Mouse (Mus musculus) cerebellum, adult 2 months (tissue): ENCODE measurements around the gene Tpt1.
"Not testable (repeated sequence)": the region's sequence is repeated elsewhere in the genome, so short reads cannot be mapped to it uniquely, and the experiment has no call there.

Source experiments
- CTCF ChIP-seq: fragments of 200-500 bp; IDR thresholded peaks from 2 replicates; pipeline ENCODE4 v1.5.1; 2011; ENCODE audit warnings: low read depth, mild to moderate bottlenecking, control low read depth, low read length, moderate library complexity, borderline replicate concordance; ENCODE audit not compliant: insufficient read depth
- POLR2A ChIP-seq: fragments of 200-500 bp; IDR thresholded peaks from 2 replicates; pipeline ENCODE4 v1.6.1; 2011; ENCODE audit warnings: low read length, control low read depth, borderline replicate concordance; ENCODE audit not compliant: insufficient read depth

GRCm38 (mm10) chr14:75868028-75868427, 23.1 kb downstream of the Tpt1 start:
- not testable (repeated sequence) for TF ChIP-seq CTCF, POLR2A
